Mouse (Mus musculus): ENCODE results near the gene Skap1. TPM values are rescaled to one million over a fixed set of nuclear protein-coding genes. Genes with fewer than 3 reads are reported as not detected.

Gene Skap1
- polyA plus RNA-seq, 1 experiment from 2014 or later = 2.6 TPM

DNA sequence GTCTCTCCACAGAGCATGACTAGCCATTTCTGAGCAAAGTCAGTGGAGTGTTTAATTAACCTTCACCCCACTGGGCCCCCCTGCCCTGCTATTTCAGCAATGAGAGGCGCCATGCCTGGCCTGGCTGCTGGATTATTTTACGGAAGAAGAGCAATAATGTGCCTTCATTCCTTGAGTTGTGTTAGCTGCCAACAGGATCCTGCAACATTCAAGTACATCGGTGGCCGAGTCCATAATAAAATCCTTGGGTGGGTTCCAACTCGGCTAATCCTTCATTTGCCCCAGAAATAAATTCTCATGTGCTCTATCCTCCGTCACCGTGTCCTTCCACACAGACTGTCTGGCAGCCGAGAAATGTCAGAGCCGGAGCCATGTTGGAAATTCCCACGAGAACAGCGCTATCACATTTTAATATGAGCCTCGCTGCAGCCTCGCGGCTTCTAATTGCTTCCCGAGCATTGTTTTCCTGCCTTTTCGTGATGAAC is 61.8 kb downstream of the Skap1 start:
- Histone ChIP-seq H3K4me3 (ENCODE audit: low read depth, low read length) (no peak overlapping the region), H3K27ac (ENCODE audit: low read depth, low read length) (no peak overlapping the region), H3K27me3 (ENCODE audit: control insufficient read depth, insufficient read depth, low read length) (no peaks in the 10 kb centered on the region), H3K4me1 (replicated peaks; ENCODE audit: control insufficient read depth, insufficient read depth, low read length) (no peaks in the 10 kb centered on the region), H3K9ac (ENCODE audit: low read length) (no peak overlapping the region), H3K9me3 (ENCODE audit: control insufficient read depth, low read length) (no peaks in the 10 kb centered on the region), H3K36me3 (ENCODE audit: control insufficient read depth, insufficient read depth, low read length) (no peaks in the 10 kb centered on the region), H3K4me2 (ENCODE audit: low read depth, low read length, severe bottlenecking) (no peak overlapping the region)
- DNase-seq (ENCODE audit: low spot score) = no peak
- 89% methylated on average over 16 of the region's 16 CpGs for WGBS
- ATAC-seq (replicated peaks; ENCODE audit: low FRiP score) = no peak

- H3K4me3 ChIP-seq (ENCODE audit: low read depth, low read length) = no peak overlapping the region
- no peaks in the 10 kb centered on the region for H3K9me3 ChIP-seq (ENCODE audit: control insufficient read depth, low read length)
- H3K4me2 ChIP-seq (ENCODE audit: low read depth, low read length, severe bottlenecking) = no peak overlapping the region
- no peak for DNase-seq (ENCODE audit: low spot score)
- no peak overlapping the region for H3K27ac ChIP-seq (ENCODE audit: low read depth, low read length)
- no peak overlapping the region for H3K9ac ChIP-seq (ENCODE audit: low read length)
- H3K4me1 ChIP-seq (replicated peaks; ENCODE audit: control insufficient read depth, insufficient read depth, low read length) = no peaks in the 10 kb centered on the region
- H3K36me3 ChIP-seq (ENCODE audit: control insufficient read depth, insufficient read depth, low read length) = no peaks in the 10 kb centered on the region
- no peak for ATAC-seq (replicated peaks; ENCODE audit: low FRiP score)
- WGBS = 84% methylated on average over 13 of the region's 13 CpGs
- no peaks in the 10 kb centered on the region; the same call in 1 of the 2 replicates for H3K27me3 ChIP-seq (ENCODE audit: control insufficient read depth, insufficient read depth, low read length)
Measured at GRCm38 (mm10) chr11:96531757-96532433, 67.5 kb downstream of the Skap1 start.

DNA sequence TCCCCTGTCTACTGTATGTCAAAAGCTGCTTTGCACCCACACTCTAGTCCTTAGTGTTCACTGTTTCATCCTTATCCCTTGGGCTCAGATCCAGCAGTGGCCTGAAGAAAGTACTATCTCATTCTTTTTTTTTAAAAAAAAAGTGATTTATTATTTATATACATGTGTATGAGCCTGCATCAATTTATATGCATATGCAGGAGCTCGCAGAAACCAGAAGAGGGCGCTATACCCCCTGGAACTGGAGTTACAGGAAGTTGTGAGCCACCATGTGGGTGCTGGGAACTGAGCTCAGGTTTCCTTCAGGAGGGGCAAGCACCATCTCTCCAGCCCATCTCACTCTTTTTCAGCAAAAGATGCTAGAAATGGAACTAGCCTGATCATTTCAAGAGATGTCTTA is 70.1 kb downstream of the Skap1 start:
- DNase-seq (ENCODE audit: low spot score) (no peak), ATAC-seq (replicated peaks; ENCODE audit: low FRiP score) (no peak)
- no peaks in the 10 kb centered on the region; the same call in 1 of the 2 replicates for H3K27me3 ChIP-seq (ENCODE audit: control insufficient read depth, insufficient read depth, low read length)
- 70% methylated on average over 2 of the region's 2 CpGs for WGBS
- no peak overlapping the region for H3K27ac ChIP-seq (ENCODE audit: low read depth, low read length)
- no peak overlapping the region for H3K4me3 ChIP-seq (ENCODE audit: low read depth, low read length)
- H3K4me2 ChIP-seq (ENCODE audit: low read depth, low read length, severe bottlenecking) = no peak overlapping the region
- H3K9ac ChIP-seq (ENCODE audit: low read length) = no peak overlapping the region
- no peaks in the 10 kb centered on the region for H3K9me3 ChIP-seq (ENCODE audit: control insufficient read depth, low read length)
- H3K4me1 ChIP-seq (replicated peaks; ENCODE audit: control insufficient read depth, insufficient read depth, low read length) = no peaks in the 10 kb centered on the region
- H3K36me3 ChIP-seq (ENCODE audit: control insufficient read depth, insufficient read depth, low read length) = no peaks in the 10 kb centered on the region

GRCm38 (mm10) chr11:96536146-96536545 is 71.8 kb downstream of the Skap1 start:
- Histone ChIP-seq H3K27ac (ENCODE audit: low read depth, low read length) (no peak overlapping the region), H3K9me3 (ENCODE audit: control insufficient read depth, low read length) (no peaks in the 10 kb centered on the region), H3K27me3 (ENCODE audit: control insufficient read depth, insufficient read depth, low read length) (no peaks in the 10 kb centered on the region; the same call in 1 of the 2 replicates), H3K4me3 (ENCODE audit: low read depth, low read length) (no peak overlapping the region), H3K4me1 (replicated peaks; ENCODE audit: control insufficient read depth, insufficient read depth, low read length) (no peaks in the 10 kb centered on the region), H3K9ac (ENCODE audit: low read length) (no peak overlapping the region), H3K4me2 (ENCODE audit: low read depth, low read length, severe bottlenecking) (no peak overlapping the region), H3K36me3 (ENCODE audit: control insufficient read depth, insufficient read depth, low read length) (no peaks in the 10 kb centered on the region)
- 17% methylated on average over 5 of the region's 5 CpGs for WGBS
- ATAC-seq (replicated peaks; ENCODE audit: low FRiP score) (no peak), DNase-seq (ENCODE audit: low spot score) (no peak)

- 83% methylated on average over 7 of the region's 7 CpGs for WGBS
- H3K9me3 ChIP-seq (ENCODE audit: control insufficient read depth, low read length) = no peaks in the 10 kb centered on the region
- H3K27me3 ChIP-seq (ENCODE audit: control insufficient read depth, insufficient read depth, low read length) = no peaks in the 10 kb centered on the region
- H3K4me3 ChIP-seq (ENCODE audit: low read depth, low read length) = no peak overlapping the region
- H3K4me2 ChIP-seq (ENCODE audit: low read depth, low read length, severe bottlenecking) = no peak overlapping the region
- no peaks in the 10 kb centered on the region for H3K4me1 ChIP-seq (replicated peaks; ENCODE audit: control insufficient read depth, insufficient read depth, low read length)
- ATAC-seq (replicated peaks; ENCODE audit: low FRiP score) (no peak), DNase-seq (ENCODE audit: low spot score) (no peak)
- no peak overlapping the region for H3K9ac ChIP-seq (ENCODE audit: low read length)
- no peak overlapping the region for H3K27ac ChIP-seq (ENCODE audit: low read depth, low read length)
- H3K36me3 ChIP-seq (ENCODE audit: control insufficient read depth, insufficient read depth, low read length) = no peaks in the 10 kb centered on the region
Measured at GRCm38 (mm10) chr11:96542003-96542402, 77.6 kb downstream of the Skap1 start.

DNA sequence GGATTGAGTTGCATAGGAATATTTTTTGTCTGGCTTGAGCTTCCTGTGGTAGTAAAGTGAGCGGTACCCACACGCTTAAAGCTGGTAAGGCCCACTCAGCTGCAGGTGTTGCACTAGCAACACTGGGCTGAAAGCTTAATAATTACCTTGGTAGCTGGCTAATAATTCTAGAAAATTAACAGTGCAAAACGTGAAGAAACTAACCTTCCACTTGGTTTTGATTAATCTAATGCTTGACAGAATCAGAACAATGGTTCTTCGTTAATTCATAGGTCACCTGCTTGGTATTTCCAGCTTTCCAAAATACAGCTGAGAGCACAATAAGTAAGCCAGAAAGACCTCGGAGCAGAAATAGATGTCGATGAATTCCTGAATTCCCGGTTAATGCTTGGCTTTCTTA is 78.2 kb downstream of the Skap1 start:
- 77% methylated on average over 7 of the region's 7 CpGs for WGBS
- H3K4me2 ChIP-seq (ENCODE audit: low read depth, low read length, severe bottlenecking) = no peak overlapping the region
- no peak overlapping the region for H3K4me3 ChIP-seq (ENCODE audit: low read depth, low read length)
- DNase-seq (ENCODE audit: low spot score) (no peak), ATAC-seq (replicated peaks; ENCODE audit: low FRiP score) (no peak)
- no peaks in the 10 kb centered on the region for H3K9me3 ChIP-seq (ENCODE audit: control insufficient read depth, low read length)
- H3K27me3 ChIP-seq (ENCODE audit: control insufficient read depth, insufficient read depth, low read length) = no peaks in the 10 kb centered on the region
- H3K27ac ChIP-seq (ENCODE audit: low read depth, low read length) = no peak overlapping the region
- no peak overlapping the region for H3K9ac ChIP-seq (ENCODE audit: low read length)
- no peaks in the 10 kb centered on the region for H3K4me1 ChIP-seq (replicated peaks; ENCODE audit: control insufficient read depth, insufficient read depth, low read length)
- H3K36me3 ChIP-seq (ENCODE audit: control insufficient read depth, insufficient read depth, low read length) = no peaks in the 10 kb centered on the region

GRCm38 (mm10) chr11:96546428-96546827 is 82.0 kb downstream of the Skap1 start:
- ATAC-seq (replicated peaks; ENCODE audit: low FRiP score) (no peak), DNase-seq (ENCODE audit: low spot score) (no peak)
- H3K4me2 ChIP-seq (ENCODE audit: low read depth, low read length, severe bottlenecking) = no peak overlapping the region
- H3K4me1 ChIP-seq (replicated peaks; ENCODE audit: control insufficient read depth, insufficient read depth, low read length) = no peaks in the 10 kb centered on the region
- no peak overlapping the region for H3K9ac ChIP-seq (ENCODE audit: low read length)
- no peaks in the 10 kb centered on the region for H3K27me3 ChIP-seq (ENCODE audit: control insufficient read depth, insufficient read depth, low read length)
- no peaks in the 10 kb centered on the region for H3K36me3 ChIP-seq (ENCODE audit: control insufficient read depth, insufficient read depth, low read length)
- no peaks in the 10 kb centered on the region for H3K9me3 ChIP-seq (ENCODE audit: control insufficient read depth, low read length)
- no peak overlapping the region for H3K27ac ChIP-seq (ENCODE audit: low read depth, low read length)
- no peak overlapping the region for H3K4me3 ChIP-seq (ENCODE audit: low read depth, low read length)
- 78% methylated on average over 8 of the region's 8 CpGs for WGBS

- Histone ChIP-seq H3K4me1 (replicated peaks; ENCODE audit: control insufficient read depth, insufficient read depth, low read length) (no peaks in the 10 kb centered on the region), H3K27me3 (ENCODE audit: control insufficient read depth, insufficient read depth, low read length) (no peaks in the 10 kb centered on the region; the same call in 1 of the 2 replicates), H3K27ac (ENCODE audit: low read depth, low read length) (no peak overlapping the region), H3K9ac (ENCODE audit: low read length) (no peak overlapping the region), H3K4me2 (ENCODE audit: low read depth, low read length, severe bottlenecking) (no peak overlapping the region), H3K4me3 (ENCODE audit: low read depth, low read length) (no peak overlapping the region), H3K36me3 (ENCODE audit: control insufficient read depth, insufficient read depth, low read length) (no peaks in the 10 kb centered on the region), H3K9me3 (ENCODE audit: control insufficient read depth, low read length) (no peaks in the 10 kb centered on the region)
- WGBS = 84% methylated on average over 9 of the region's 9 CpGs
- DNase-seq (ENCODE audit: low spot score) = no peak
- ATAC-seq (replicated peaks; ENCODE audit: low FRiP score) = no peak
Measured at GRCm38 (mm10) chr11:96550960-96551703, 86.7 kb downstream of the Skap1 start.
